Mouse (Mus musculus) lung, postnatal 0 days (tissue): ENCODE results near the gene Atg14.

Source experiments
- CTCF ChIP-seq: IDR thresholded peaks from 2 replicates; pipeline ENCODE4 v1.5.1; 2016; ENCODE audit warnings: antibody characterized with exemption, mild to moderate bottlenecking
- EP300 ChIP-seq: IDR thresholded peaks from 2 replicates; pipeline ENCODE4 v1.6.1; 2016; ENCODE audit warnings: antibody characterized with exemption, mild to moderate bottlenecking, control low read depth

- TF ChIP-seq CTCF, result peak; percentile 86
- TF ChIP-seq EP300, result no peak
Observed at GRCm38 (mm10) chr14:47529019-47529418, 41.4 kb downstream of the Atg14 start.
